Mouse (Mus musculus): ENCODE measurements around the gene Glrx5. TPM values are rescaled to one million over a fixed set of nuclear protein-coding genes. Genes with fewer than 3 reads are reported as not detected.

Gene Glrx5
- polyA plus RNA-seq (2015; fragmentation: Nextera tagmentation; extraction: Ambion mirVana) = 156 and 158 TPM in 2 replicates

DNA sequence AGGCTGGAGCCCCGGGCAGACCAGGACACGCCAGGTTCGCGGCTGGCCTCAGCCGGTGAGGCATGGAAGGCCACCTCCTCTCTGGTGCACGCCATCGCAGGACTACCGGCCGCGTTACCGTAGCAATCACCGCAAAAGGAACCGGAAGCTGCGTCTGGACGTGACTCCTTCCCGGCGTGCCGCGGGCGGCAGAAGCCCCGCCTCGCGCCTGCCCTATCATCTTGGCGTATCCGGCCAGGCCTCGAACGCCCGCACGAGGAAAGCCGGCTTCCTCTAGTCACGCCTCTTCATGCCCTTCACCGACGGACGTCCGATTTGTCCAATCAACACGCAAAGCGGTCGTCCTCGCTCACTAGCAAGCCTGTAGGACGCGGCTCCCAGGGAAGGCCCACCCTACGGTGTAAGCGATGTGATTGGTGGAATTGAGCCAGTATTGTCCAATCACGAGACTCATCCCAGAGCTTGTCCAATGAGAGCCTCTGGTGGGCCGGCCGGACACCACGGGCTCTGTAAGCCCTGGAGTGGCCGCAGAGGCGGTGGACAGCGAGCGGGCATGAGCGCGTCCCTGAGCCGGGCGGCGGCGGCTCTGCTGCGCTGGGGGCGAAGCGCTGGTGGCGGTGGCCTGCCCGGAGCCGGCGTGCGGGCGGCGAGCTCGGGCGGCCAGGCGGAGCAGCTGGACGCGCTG is at the start of gene Glrx5:
Glrx5 (plus strand) TSS at position 542 of the 685 bp plus-strand sequence.
- Histone ChIP-seq H3K9ac (peak within 1 kb of the TSS; percentile 92), H3K4me1 (replicated peaks) (peaks cover 59% of the 10 kb centered on the region), H3K4me2 (peak within 1 kb of the TSS; percentile 96), H3K4me3 (peak within 1 kb of the TSS; percentile 90), H3K27ac (peak within 1 kb of the TSS; percentile 88), H3K9me3 (no peaks in the 10 kb centered on the region), H3K36me3 (peaks cover 18% of the 10 kb centered on the region), H3K27me3 (no peaks in the 10 kb centered on the region)
- WGBS = under 1% methylated on average over 72 of the region's 72 CpGs
- ATAC-seq (ENCODE audit: low FRiP score) = peak; percentile 99

DNA sequence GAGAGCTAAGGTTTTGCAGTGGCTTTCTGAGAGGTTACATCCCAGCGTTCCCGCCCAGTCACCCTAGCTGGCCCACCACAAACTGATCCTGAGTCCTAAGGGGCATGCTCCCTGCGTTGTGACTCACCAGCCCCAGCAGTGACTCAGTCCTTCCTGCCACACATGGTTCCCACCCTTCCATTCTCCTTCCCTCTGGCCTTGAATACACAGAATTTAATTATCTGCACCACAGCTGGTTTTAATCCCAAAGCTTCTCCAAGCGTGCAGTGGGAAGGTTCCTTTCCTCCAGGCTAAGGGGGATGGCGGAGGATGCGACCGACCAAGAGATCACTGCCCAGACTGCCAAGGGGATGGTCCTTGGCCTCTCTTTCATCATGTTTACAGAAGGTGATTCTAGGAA is 49.0 kb upstream of the Glrx5 start:
- Histone ChIP-seq H3K9ac (no peak overlapping the region), H3K4me3 (no peak overlapping the region), H3K27ac (no peak overlapping the region), H3K9me3 (no peaks in the 10 kb centered on the region), H3K27me3 (no peaks in the 10 kb centered on the region), H3K36me3 (no peaks in the 10 kb centered on the region), H3K4me2 (no peak overlapping the region), H3K4me1 (replicated peaks) (peaks cover 18% of the 10 kb centered on the region)
- 62% methylated on average over 7 of the region's 7 CpGs for WGBS
- ATAC-seq (ENCODE audit: low FRiP score) = no peak

DNA sequence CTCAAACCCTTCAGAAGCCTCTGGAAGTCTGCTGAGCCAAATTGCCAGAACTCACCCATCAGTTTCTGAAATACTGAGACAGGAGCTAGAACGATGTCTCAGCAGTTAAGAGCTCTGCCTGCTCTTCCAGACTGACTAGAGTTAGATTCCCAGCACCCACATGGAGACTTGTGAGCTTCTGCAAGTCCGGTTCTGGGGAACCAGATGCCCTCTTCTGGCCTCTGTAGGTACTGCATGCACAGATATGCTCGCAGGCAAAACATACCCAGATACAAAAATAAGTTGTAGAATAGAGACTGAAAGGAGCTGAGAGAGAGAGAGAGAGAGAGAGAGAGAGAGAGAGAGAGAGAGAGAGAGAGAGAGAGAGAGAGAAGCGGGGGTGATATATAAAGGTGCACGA is 47.4 kb upstream of the Glrx5 start:
- WGBS = 81% methylated on average over 5 of the region's 5 CpGs
- Histone ChIP-seq H3K27ac (no peak overlapping the region), H3K27me3 (no peaks in the 10 kb centered on the region), H3K4me2 (no peak overlapping the region), H3K36me3 (no peaks in the 10 kb centered on the region), H3K9ac (no peak overlapping the region), H3K9me3 (no peaks in the 10 kb centered on the region), H3K4me1 (replicated peaks) (peaks cover 13% of the 10 kb centered on the region; the same call in 1 of the 2 replicates), H3K4me3 (no peak overlapping the region)
- no peak for ATAC-seq (ENCODE audit: low FRiP score)

DNA sequence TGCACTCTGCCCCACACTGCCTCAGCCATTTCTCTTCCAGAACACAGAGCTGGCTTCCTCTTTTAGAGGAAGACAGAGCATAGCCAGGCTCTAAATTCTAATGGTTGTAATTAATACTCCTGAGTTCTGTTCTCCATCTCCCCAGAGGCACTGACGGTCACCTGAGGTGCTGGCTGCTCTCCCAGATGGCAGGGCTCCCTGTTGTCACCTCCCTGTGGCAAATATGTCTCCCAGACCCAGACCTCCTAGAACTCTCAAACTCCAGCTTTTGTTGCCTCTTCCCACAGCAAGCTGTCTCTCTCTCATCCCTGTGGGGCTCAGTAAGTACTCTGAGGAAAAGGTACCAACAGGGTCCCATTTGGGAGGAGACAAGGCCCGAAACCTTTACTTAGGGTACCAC is 46.5 kb upstream of the Glrx5 start:
- ATAC-seq (ENCODE audit: low FRiP score) = no peak
- Histone ChIP-seq H3K4me1 (replicated peaks) (peaks cover 13% of the 10 kb centered on the region; the same call in 1 of the 2 replicates), H3K9ac (no peak overlapping the region), H3K36me3 (no peaks in the 10 kb centered on the region), H3K27ac (no peak overlapping the region), H3K4me2 (no peak overlapping the region), H3K9me3 (no peaks in the 10 kb centered on the region), H3K4me3 (no peak overlapping the region), H3K27me3 (no peaks in the 10 kb centered on the region)
- WGBS = 88% methylated on average over 2 of the region's 2 CpGs

DNA sequence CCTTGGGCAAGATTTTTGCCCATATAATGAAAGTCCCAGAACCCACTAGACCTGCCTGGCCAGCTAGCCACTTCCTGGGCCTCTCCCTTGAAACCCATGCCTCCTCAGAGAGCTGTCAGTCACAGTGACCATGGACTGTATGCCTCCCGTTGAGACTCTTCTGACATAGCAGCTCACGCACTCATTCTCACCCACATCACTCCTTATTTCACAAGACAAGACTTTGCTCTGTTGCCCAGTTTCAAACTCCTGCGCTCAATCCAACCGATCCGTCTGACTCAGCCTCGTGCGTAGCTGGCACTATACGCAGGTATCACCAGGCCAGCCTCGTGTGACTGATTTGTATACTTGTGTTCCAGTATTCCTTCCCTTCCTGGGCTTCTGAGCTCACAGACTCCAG is 45.7 kb upstream of the Glrx5 start:
- Histone ChIP-seq H3K4me3 (no peak overlapping the region), H3K27ac (no peak overlapping the region), H3K27me3 (no peaks in the 10 kb centered on the region), H3K36me3 (no peaks in the 10 kb centered on the region), H3K9me3 (no peaks in the 10 kb centered on the region), H3K9ac (no peak overlapping the region), H3K4me2 (no peak overlapping the region), H3K4me1 (replicated peaks) (peaks cover 13% of the 10 kb centered on the region; the same call in 1 of the 2 replicates)
- 91% methylated on average over 9 of the region's 9 CpGs for WGBS
- ATAC-seq (ENCODE audit: low FRiP score) = no peak

DNA sequence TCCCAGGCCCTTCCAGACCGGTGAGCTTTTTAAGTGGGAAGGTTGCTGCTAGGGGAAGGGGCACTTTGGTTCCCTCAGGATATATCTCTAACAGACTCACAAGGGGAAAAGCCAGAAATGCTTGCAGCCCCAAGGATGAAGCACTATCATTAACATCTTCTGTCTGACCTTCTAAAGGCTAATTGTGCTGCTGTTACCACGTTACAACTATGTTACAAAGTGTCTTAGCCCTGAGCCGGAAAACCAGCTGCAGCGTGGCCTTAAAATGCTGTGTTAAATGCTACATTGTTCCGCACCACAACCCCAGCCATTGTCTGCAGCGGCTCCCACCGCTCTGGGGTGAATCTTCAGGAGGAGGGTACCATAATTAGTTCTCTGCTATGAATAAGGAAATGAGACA is 44.6 kb upstream of the Glrx5 start:
- Histone ChIP-seq H3K4me1 (replicated peaks) (peaks cover 13% of the 10 kb centered on the region; the same call in 1 of the 2 replicates), H3K27ac (no peak overlapping the region), H3K9me3 (no peaks in the 10 kb centered on the region), H3K27me3 (no peaks in the 10 kb centered on the region), H3K36me3 (no peaks in the 10 kb centered on the region), H3K4me3 (no peak overlapping the region), H3K9ac (no peak overlapping the region; the same call in 1 of the 2 replicates), H3K4me2 (no peak overlapping the region)
- no peak for ATAC-seq (ENCODE audit: low FRiP score)
- WGBS = 28% methylated on average over 7 of the region's 7 CpGs

DNA sequence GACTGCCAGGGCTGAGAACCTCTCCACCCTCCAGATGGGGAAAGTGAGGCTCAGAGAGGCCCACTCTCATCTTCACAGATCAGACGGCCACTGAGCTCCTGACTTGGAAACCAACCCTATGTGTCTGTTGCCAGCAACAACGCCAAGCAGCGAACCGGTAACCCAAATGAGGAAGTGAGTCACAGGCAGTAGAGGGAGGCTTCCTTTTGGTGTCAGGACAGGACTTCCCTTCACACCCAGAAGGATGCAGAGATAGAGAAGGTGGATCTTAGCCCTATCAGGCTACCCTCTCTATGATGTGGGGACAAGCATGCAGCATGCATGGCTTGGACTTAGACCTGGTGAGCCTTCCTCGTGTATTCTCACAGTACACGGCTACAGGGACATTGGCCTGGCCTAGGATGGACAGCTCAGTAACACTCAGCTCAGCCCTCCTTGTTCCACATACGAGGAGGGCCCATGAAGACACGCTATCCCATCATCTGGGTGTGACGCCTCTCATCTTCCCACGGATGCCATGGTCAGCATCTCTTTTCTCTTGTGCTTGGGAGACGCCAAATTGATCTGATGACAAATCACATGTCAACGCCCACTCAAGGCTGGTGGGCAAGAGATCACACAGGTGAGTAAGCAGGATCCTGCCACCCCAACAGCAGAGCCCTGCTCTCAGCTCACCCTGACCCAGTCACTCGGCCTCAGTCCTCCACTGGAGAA is 41.6 kb upstream of the Glrx5 start:
- no peak overlapping the region for H3K9ac ChIP-seq

DNA sequence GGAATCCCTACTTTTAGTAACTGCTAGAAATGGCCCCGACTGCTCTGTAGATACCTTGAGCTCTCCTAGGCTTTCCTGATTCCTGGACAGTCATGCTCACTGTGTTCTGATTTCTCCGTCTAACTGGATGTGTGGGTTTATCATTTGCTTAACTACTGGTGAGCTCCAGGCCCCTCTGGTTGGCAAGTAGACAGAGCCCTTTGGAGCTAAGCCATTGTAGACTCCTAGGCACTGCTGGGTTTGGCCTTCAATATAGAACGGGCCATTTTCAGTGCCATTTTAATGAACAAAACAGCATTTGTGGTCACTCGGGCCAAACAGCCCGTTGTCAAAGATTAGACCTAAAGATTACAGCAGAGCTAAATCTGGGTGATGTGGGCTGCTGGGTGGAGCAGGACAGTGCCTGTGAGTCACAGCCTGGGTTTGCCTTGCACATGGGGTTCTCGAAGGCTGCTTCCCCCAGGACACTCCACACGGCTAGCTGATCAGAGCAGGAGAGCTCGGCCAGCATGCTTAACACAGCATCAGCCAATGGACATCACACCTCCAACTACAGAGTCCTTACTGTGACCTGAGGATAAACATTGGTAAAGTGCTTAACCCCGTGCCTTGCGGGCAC is 40.3 kb upstream of the Glrx5 start:
- H3K9ac ChIP-seq = no peak overlapping the region
- no peak for ATAC-seq (ENCODE audit: low FRiP score)
- peaks cover 8% of the 10 kb centered on the region; the same call in 1 of the 2 replicates for H3K4me1 ChIP-seq (replicated peaks)
- H3K9me3 ChIP-seq = no peaks in the 10 kb centered on the region
- no peaks in the 10 kb centered on the region for H3K36me3 ChIP-seq
- 91% methylated on average over 10 of the region's 10 CpGs for WGBS
- H3K27ac ChIP-seq = no peak overlapping the region
- peaks cover 6% of the 10 kb centered on the region; the same call in 1 of the 2 replicates for H3K27me3 ChIP-seq
- H3K4me3 ChIP-seq = no peak overlapping the region
- no peak overlapping the region for H3K4me2 ChIP-seq

More for the DNA sequence above, 41.6 kb upstream of the Glrx5 start:
- no peak for ATAC-seq (ENCODE audit: low FRiP score)
- H3K36me3 ChIP-seq = no peaks in the 10 kb centered on the region
- no peak overlapping the region for H3K27ac ChIP-seq
- no peak overlapping the region for H3K4me2 ChIP-seq
- no peak overlapping the region for H3K4me3 ChIP-seq
- peaks cover 6% of the 10 kb centered on the region; the same call in 1 of the 2 replicates for H3K27me3 ChIP-seq
- WGBS = 87% methylated on average over 13 of the region's 13 CpGs
- peaks cover 8% of the 10 kb centered on the region; the same call in 1 of the 2 replicates for H3K4me1 ChIP-seq (replicated peaks)
- no peaks in the 10 kb centered on the region for H3K9me3 ChIP-seq

DNA sequence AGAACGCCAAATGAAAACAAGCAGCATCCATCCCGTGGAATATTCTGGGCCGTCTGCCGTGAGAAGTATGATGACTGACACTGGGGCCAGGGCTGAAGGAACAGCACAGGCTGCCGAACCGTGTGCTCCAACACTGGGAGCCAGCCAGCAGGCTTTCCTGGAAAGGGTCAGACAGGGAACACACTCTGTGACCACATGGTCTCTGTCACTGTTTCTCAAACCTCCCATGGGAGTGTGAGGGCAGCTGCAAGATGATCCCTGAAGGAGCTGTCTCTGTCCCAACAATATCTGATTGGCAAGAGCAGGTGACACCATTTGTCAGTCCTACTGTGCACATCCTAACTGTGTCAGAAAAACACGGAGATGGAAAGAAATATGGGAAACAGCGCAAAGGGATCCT is 39.6 kb upstream of the Glrx5 start:
- no peak for ATAC-seq (ENCODE audit: low FRiP score)
- H3K27me3 ChIP-seq = peaks cover 6% of the 10 kb centered on the region; the same call in 1 of the 2 replicates
- 80% methylated on average over 8 of the region's 8 CpGs for WGBS
- no peak overlapping the region for H3K4me3 ChIP-seq
- H3K9me3 ChIP-seq = no peaks in the 10 kb centered on the region
- H3K4me1 ChIP-seq (replicated peaks) = peaks cover 5% of the 10 kb centered on the region; the same call in 1 of the 2 replicates
- H3K27ac ChIP-seq = no peak overlapping the region
- no peaks in the 10 kb centered on the region for H3K36me3 ChIP-seq
- no peak overlapping the region for H3K4me2 ChIP-seq
- H3K9ac ChIP-seq = no peak overlapping the region

DNA sequence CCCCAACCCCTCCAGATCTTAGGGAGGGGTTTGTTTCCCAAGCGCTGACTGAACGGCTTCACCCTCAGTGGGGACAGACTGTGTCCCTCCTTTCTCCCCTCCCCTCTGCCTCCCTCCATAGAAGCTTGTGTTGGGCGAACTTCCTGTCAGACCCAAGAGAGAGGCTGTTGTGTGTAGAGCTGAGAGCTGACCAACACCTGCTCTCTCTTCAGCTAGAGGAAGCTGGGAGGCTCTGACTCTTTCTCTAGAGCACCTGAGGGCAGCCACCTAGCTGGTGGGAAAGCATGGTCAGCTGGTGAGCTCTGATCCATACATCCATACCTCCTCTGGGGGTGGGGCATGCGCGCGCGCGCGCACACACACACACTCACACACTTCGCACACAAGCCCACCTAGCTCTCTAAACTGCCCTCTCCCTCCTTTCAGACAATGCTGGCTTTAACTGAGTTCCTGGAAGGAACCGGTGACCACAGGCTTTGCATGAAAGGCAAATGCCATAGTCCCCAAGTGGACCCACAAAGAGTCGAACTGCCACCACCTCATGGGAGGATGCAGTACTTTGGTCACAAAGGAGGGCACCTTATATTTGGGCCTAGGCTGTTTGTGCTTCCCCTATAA is 37.1 kb upstream of the Glrx5 start:
- Histone ChIP-seq H3K27me3 (peaks cover 6% of the 10 kb centered on the region; the same call in 1 of the 2 replicates), H3K4me1 (replicated peaks) (no peaks in the 10 kb centered on the region), H3K36me3 (no peaks in the 10 kb centered on the region), H3K4me3 (no peak overlapping the region), H3K27ac (no peak overlapping the region), H3K4me2 (no peak overlapping the region), H3K9me3 (no peaks in the 10 kb centered on the region), H3K9ac (no peak overlapping the region)
- no peak for ATAC-seq (ENCODE audit: low FRiP score)
- WGBS = 85% methylated on average over 12 of the region's 12 CpGs

DNA sequence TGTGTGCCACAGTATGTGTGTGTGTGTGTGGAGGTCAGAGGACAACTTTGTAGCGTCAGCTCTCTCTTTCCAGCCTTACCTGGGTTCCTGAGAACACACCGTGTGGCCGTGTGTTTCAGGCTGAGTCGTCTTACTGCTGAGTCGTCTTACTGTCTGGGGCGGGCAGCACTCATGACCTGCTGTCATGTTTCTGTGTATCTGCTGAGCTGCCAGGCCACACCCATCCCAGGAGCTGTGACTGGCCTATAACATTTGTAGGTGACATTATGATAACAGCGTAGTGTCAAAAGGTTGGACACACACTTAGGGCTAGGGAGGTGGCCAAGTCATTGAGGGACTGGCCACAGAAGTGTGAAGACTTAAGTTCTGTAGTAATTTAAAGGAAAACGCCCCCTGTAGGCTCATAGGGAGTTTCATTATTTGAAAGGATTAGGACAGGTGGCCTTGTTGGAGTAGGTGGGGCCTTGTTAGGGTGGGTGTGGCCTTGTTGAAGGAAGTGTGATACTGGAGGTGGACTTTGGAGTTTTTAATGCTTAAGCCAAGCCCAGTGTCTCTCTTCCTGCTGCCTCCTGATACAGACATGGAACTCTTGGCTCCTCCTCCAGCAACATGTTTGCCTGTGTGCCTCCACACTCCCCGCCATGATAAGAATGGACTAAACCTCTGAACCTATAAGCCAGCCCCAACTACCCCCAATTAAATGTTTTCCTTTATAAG is 36.3 kb upstream of the Glrx5 start:
- no peak for ATAC-seq (ENCODE audit: low FRiP score)
- no peaks in the 10 kb centered on the region for H3K4me1 ChIP-seq (replicated peaks)
- H3K36me3 ChIP-seq = no peaks in the 10 kb centered on the region
- no peaks in the 10 kb centered on the region for H3K9me3 ChIP-seq
- H3K4me2 ChIP-seq = no peak overlapping the region
- 90% methylated on average over 9 of the region's 9 CpGs for WGBS
- no peak overlapping the region for H3K27ac ChIP-seq
- H3K4me3 ChIP-seq = no peak overlapping the region
- no peak overlapping the region for H3K9ac ChIP-seq
- H3K27me3 ChIP-seq = peaks cover 6% of the 10 kb centered on the region; the same call in 1 of the 2 replicates
